Mouse (Mus musculus): ENCODE measurements around the gene Lrrc8b. TPM values are rescaled to one million over a fixed set of nuclear protein-coding genes. Genes with fewer than 3 reads are reported as not detected.
A peak's percentile ranks its signal among the peaks of the same experiment; 100 is the strongest.

Gene Lrrc8b
- polyA plus RNA-seq, 1 experiment from 2014 or later: 13.4 TPM

DNA sequence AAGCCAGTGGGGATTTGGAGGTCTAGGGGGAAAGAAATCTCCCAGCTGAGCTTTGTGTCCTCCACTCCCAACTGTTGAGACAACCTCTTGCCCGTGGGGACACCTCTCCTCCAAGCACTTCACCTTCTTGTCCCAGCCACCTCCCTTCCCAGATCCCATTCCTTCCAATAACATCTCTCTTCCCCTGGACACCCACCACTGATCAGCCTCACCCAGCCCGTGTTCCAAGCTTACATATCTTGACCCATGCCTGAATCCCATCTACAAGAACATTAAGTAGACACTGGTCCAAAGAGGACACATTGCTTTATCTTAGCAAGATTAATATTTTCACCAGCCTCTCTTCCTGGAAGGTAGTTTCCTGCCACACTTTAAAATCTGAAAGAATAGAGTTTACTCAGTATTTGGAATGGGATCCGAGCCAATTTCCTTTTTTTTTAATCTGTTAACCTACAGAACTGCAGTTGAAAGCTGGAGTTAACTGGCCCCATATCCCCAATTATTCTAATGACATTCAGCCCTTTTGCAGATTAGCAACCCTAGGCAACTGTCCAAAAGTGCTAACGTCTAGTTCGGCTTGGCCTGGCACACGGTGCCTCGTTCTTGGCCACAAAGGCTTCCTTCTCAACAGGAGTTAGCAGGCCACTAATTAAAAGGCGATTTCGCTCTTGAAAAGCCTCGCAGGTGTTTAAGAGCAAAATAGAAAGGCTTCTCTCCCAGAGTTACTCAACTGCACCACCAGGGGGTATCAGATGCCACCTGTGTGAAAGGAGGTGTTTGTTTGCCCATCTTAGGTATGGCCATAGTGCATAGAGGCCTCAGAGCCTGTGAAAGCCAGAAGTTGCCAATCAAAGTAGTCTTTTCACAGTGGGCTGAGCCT lies 77.0 kb downstream of the Lrrc8b start:
- peak; percentile 28; the same call in 1 of the 2 replicates for ATAC-seq (ENCODE audit: low FRiP score)
- Histone ChIP-seq H3K4me3 (no peak overlapping the region), H3K4me2 (no peak overlapping the region), H3K27ac (peak overlapping the region; percentile 35), H3K4me1 (replicated peaks) (peaks cover 38% of the 10 kb centered on the region), H3K9me3 (no peaks in the 10 kb centered on the region), H3K27me3 (peaks cover 18% of the 10 kb centered on the region), H3K36me3 (peaks cover 15% of the 10 kb centered on the region), H3K9ac (no peak overlapping the region)
- WGBS: 33% methylated on average over 10 of the region's 10 CpGs

DNA sequence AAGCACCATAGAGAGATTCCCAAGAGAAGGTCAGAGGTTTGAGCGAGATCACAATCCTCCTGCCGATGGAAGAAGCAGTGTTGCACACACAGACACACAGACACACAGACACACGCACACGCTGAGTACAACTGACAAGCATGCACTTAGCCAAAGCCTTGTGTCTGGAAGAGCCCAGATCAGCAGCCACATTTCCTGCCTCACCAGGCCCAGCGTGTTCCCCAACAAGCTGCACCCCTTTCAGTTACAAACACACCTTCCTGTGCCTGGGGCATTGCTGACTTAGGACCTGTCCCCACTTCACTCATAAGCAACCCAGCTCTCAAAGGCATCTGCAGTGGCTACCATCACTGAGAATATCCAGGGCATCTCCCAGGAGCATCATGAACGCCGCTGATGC lies 77.8 kb downstream of the Lrrc8b start:
- WGBS: 82% methylated on average over 7 of the region's 7 CpGs
- H3K36me3 ChIP-seq: peaks cover 9% of the 10 kb centered on the region
- H3K4me2 ChIP-seq: no peak overlapping the region
- no peaks in the 10 kb centered on the region for H3K9me3 ChIP-seq
- peak overlapping the region; percentile 35 for H3K27ac ChIP-seq
- peaks cover 18% of the 10 kb centered on the region for H3K27me3 ChIP-seq
- H3K4me3 ChIP-seq: no peak overlapping the region
- peaks cover 42% of the 10 kb centered on the region for H3K4me1 ChIP-seq (replicated peaks)
- H3K9ac ChIP-seq: no peak overlapping the region
- ATAC-seq (ENCODE audit: low FRiP score): no peak

DNA sequence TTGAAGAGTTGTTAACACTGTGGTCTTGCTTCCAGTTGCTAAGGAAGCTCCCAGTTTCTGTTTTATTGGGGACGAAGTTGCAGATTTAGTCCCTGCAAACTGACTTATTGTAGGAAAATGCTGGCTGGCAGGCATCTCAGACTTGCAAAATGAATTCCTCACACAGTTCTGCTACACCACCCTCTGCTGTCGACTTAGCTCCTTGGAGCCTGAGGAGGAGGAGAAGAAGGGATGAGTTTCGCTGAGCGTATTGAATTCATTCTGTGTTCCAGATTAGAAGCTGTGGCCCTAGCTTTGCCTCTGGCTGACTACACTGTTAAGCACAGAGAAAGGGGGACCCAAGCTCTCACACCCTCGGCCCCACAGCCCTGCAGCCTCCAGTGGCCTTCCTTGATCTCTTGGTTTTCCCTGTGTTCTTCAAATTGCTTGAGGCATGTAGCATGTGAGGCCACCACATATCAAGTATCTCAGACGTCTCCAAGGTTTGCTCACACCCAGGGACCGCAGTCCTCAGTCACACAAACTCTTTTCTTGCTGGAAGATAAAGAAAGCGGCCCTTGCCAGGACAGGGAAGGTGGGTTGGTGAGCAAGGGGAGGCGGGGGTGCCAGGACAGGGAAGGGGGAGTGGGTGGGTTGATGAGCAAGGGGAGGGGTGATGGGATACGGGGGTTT lies 78.8 kb downstream of the Lrrc8b start:
- H3K4me3 ChIP-seq: no peak overlapping the region
- peaks cover 48% of the 10 kb centered on the region for H3K4me1 ChIP-seq (replicated peaks)
- 29% methylated on average over 10 of the region's 10 CpGs for WGBS
- 0 out of 2 replicates have a peak overlapping the region, but pooled peaks have one; percentile 36 for H3K9ac ChIP-seq
- H3K27me3 ChIP-seq: peaks cover 18% of the 10 kb centered on the region
- peaks cover 6% of the 10 kb centered on the region; the same call in 1 of the 2 replicates for H3K36me3 ChIP-seq
- no peaks in the 10 kb centered on the region for H3K9me3 ChIP-seq
- H3K4me2 ChIP-seq: peak overlapping the region; percentile 50
- no peak overlapping the region for H3K27ac ChIP-seq
- ATAC-seq (ENCODE audit: low FRiP score): no peak

DNA sequence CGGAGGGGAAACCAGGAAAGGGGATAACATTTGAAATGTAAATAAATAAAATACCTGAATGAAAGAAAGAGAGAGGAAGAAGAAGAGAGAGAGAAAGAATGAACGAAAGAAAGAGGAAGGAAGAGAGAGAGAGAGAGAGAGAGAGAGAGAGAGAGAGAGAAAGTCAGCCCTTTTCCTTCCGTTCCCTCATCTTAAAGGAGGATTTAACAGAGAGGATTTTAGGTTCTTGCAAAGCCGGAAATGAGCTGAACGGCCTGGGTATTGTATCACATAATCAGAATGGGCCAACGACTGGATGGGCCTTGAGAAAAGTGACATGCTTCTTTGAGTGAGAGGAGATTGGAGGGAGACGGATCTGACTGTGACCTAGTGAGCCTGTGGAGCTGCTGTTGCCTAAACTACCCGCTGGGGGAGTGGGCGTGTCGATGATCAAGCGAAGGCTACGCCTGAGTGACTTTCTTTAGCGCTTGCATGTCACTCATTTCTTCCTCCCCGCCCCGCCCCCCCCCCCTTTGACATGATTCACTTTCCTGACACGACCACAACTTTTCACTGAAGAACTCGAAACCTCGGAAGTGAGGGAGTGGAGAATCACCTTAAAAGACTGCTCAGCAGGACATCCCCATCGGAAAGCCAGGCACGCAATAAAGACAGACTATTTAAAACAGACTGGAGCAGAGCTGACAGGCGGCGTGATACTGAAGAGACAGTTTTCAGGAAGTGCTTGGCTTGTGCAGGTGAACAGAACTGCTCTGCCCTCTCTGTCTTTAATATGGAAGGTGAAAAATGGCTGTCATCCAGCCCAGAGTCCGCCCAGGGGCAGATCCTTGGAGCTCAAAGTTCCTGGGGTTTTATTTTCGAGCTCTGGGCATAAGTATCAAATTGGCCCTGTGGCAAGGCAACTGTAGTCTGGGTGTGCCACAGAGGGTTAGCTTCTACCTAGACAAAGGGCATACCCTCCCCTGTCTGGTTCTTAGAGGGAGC lies 79.6 kb downstream of the Lrrc8b start:
- Histone ChIP-seq H3K36me3 (peaks cover 6% of the 10 kb centered on the region; the same call in 1 of the 2 replicates), H3K9me3 (no peaks in the 10 kb centered on the region), H3K4me2 (peak overlapping the region; percentile 50), H3K4me1 (replicated peaks) (peaks cover 50% of the 10 kb centered on the region), H3K27me3 (peaks cover 18% of the 10 kb centered on the region), H3K27ac (no peak overlapping the region), H3K4me3 (peak overlapping the region; percentile 17; the same call in 1 of the 2 replicates), H3K9ac (peak overlapping the region; percentile 36; the same call in 1 of the 2 replicates)
- ATAC-seq (ENCODE audit: low FRiP score): peak; percentile 58
- 5% methylated on average over 24 of the region's 24 CpGs for WGBS

DNA sequence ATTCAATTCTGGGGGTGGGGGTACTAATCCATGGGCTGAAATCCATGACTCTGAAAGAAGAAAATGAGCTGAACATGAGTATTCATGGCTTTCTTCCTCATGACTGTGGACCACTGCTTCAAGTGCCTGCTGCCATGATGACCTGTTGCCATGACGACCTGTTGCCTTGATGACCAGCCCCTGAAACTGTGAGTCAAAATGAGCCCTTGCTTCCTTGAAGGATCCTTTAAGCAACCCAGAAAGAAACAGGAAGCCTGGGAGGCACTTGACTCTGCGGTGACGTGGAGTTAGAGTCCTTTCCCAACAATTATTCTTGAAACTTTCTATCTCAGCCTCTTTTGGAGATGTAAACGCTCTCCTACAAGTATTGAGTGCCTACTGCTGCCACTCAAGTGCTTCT lies 80.6 kb downstream of the Lrrc8b start:
- Histone ChIP-seq H3K9me3 (no peaks in the 10 kb centered on the region), H3K27ac (no peak overlapping the region), H3K4me3 (no peak overlapping the region), H3K9ac (no peak overlapping the region), H3K36me3 (no peaks in the 10 kb centered on the region), H3K4me2 (no peak overlapping the region), H3K27me3 (peaks cover 18% of the 10 kb centered on the region), H3K4me1 (replicated peaks) (peaks cover 59% of the 10 kb centered on the region)
- 76% methylated on average over 4 of the region's 4 CpGs for WGBS
- no peak for ATAC-seq (ENCODE audit: low FRiP score)

DNA sequence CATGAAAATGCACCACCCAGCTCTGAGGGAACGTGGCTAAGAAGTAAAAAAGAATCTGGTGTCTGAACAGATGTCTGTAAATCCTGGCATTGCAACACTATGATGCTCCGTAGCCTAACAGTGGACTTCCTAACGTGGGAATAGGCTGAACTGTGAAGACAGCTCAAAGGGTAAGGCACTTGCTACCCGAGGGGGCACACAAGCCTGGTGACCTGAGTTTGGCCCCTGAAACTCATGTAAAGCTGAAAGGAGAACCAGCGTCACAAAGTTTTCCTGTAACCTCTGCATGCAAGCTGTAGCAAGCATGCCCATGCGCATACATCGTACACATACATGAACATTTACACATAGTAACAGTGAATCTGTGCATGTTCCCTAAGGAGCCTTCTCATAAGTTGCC lies 81.0 kb downstream of the Lrrc8b start:
- Histone ChIP-seq H3K4me2 (no peak overlapping the region), H3K9me3 (no peaks in the 10 kb centered on the region), H3K36me3 (no peaks in the 10 kb centered on the region), H3K27ac (no peak overlapping the region), H3K9ac (no peak overlapping the region), H3K27me3 (peaks cover 18% of the 10 kb centered on the region), H3K4me1 (replicated peaks) (peaks cover 59% of the 10 kb centered on the region), H3K4me3 (no peak overlapping the region)
- ATAC-seq (ENCODE audit: low FRiP score): no peak
- WGBS: 65% methylated on average over 7 of the region's 7 CpGs

DNA sequence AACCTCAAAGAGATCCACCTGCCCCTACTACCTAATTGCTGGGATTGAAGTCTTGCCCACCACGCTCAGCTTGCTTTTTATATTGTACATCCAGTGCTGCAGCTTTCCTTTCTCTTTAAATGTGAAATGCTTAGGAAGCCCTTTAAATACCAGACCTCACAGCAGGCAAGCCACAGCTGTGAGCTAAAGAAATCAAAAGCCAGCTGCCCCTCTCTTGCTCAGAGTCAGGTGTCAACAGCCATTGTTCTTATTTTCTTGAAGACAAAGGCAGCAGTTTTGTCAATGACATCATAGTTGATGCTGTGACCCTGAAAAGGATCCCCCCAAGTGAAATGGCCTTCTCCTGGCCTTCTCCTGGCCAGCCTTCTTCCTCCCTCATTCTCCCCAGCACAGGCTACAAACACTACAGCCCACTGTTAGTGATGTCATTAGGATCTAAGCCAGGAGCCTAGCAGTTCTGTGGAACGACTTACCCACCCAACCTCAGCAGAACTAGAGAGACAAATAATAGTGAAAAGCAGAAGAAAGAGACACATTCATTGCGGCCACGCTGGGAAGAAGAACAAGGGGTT lies 82.9 kb downstream of the Lrrc8b start:
- Histone ChIP-seq H3K36me3 (no peaks in the 10 kb centered on the region), H3K4me3 (no peak overlapping the region), H3K27ac (peak overlapping the region; percentile 30; the same call in 1 of the 2 replicates), H3K9ac (no peak overlapping the region), H3K27me3 (peaks cover 13% of the 10 kb centered on the region), H3K9me3 (no peaks in the 10 kb centered on the region), H3K4me1 (replicated peaks) (peaks cover 43% of the 10 kb centered on the region), H3K4me2 (no peak overlapping the region)
- 25% methylated on average over 4 of the region's 4 CpGs for WGBS
- ATAC-seq (ENCODE audit: low FRiP score): no peak

DNA sequence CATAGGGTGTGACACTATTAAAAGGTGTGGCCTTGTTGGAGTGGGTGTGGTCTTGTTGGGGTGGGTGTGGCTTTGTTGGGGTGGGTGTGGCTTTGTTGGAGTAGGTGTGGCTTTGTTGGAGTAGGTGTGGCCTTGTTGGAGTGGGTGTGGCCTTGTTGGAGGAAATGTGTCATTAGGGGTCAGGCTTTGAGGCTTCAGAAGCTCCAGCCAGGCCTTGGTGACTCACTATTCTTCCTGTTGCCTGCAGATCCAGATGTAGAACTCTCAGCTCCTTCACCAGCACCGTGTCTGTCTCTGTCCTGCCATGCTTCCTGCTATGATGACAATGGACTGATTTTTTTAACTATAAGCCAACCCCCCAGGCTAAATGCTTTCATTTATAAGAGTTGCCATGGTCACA lies 83.8 kb downstream of the Lrrc8b start:
- Histone ChIP-seq H3K4me3 (no peak overlapping the region), H3K27me3 (0 out of 2 replicates have a peak, but pooled peaks cover 12% of the 10 kb centered on the region), H3K4me2 (no peak overlapping the region), H3K36me3 (no peaks in the 10 kb centered on the region), H3K9me3 (no peaks in the 10 kb centered on the region), H3K4me1 (replicated peaks) (peaks cover 41% of the 10 kb centered on the region), H3K27ac (no peak overlapping the region), H3K9ac (no peak overlapping the region)
- WGBS: 58% methylated on average over 1 of the region's 1 CpGs
- ATAC-seq (ENCODE audit: low FRiP score): no peak

DNA sequence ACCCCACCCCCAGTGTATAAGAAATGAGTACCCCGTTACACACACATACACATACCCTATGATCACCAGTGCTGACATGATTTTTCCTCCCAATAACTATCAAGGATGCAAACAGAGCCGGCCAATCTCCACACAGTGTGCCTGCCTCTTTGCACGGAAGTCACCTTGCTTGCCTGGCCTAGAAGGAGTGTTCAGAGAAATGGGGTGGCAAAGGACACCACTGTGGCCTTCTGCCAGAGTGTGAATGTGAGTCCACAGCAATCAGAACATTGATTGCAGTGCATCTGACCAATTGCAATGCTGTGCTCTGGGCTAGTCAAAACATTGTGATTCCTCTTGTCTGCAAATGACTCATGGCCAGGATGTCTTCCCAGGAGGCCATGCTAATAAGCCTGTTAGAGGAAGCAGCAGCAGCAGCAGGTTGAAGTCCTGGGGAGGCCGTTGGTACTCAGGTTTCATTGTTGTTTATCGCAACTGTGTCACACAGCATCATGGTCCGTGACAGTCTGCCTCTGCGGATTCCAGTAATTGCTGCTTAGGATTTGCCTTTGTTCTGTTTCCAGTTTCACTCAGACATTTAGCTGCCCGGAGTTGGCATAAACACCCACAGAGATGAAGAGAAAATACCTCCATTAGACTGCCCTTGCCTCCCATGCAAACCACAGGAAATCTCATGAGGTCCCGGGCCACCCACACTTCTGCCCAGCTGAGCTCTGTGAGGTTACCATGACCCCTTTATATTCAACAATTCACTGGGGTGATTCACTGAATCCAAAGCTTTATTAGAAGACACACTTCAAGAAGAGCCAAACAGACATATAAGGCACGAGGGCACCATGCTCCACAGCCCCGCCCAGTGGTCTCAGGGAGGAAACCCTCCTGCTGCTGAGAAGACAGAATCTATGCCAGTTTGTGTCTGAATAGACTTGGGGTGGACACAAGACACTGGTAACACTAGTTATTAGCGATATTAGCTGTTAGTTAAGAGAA lies 84.9 kb downstream of the Lrrc8b start:
- Histone ChIP-seq H3K4me2 (no peak overlapping the region), H3K9me3 (no peaks in the 10 kb centered on the region), H3K36me3 (no peaks in the 10 kb centered on the region), H3K4me3 (no peak overlapping the region), H3K27ac (peak overlapping the region; percentile 14; the same call in 1 of the 2 replicates), H3K4me1 (replicated peaks) (peaks cover 31% of the 10 kb centered on the region), H3K9ac (0 out of 2 replicates have a peak overlapping the region, but pooled peaks have one; percentile 19), H3K27me3 (0 out of 2 replicates have a peak, but pooled peaks cover 12% of the 10 kb centered on the region)
- 0 out of 2 replicates have a peak, but pooled peaks have one; percentile 25 for ATAC-seq (ENCODE audit: low FRiP score)
- WGBS: 40% methylated on average over 12 of the region's 12 CpGs

DNA sequence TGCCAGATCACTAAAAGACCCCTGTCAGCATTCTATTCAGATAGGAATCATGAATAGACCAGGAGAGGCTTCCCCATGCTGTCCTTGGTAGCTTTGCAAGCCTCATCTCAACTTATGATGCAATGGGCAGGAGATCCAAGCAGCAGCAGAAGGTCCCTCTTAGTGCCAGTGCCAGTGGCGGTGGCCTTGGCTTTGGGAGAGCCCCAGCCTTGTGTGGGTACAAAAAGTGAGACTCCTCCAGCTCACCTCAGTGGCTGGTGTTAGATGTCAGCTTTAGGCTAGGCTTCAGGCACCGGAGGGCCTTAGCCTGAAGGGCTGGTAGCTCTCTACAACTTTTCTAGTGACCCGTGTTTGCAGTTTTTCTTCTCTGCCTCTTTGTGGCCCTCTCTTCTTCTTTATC lies 85.6 kb downstream of the Lrrc8b start:
- WGBS: 88% methylated on average over 3 of the region's 3 CpGs

More for the DNA sequence above, 85.6 kb downstream of the Lrrc8b start:
- Histone ChIP-seq H3K4me1 (replicated peaks) (peaks cover 24% of the 10 kb centered on the region), H3K9me3 (no peaks in the 10 kb centered on the region), H3K4me3 (no peak overlapping the region), H3K27ac (0 out of 2 replicates have a peak overlapping the region, but pooled peaks have one; percentile 14), H3K27me3 (0 out of 2 replicates have a peak, but pooled peaks cover 10% of the 10 kb centered on the region), H3K9ac (no peak overlapping the region), H3K4me2 (no peak overlapping the region), H3K36me3 (no peaks in the 10 kb centered on the region)
- ATAC-seq (ENCODE audit: low FRiP score): no peak
